Mouse (Mus musculus) retina, embryonic 14.5 days (tissue): ENCODE measurements around the gene Cep290.
"Not testable (repeated sequence)": the region's sequence is repeated elsewhere in the genome, so short reads cannot be mapped to it uniquely, and the experiment has no call there.

Source experiments
- DNase-seq: peaks from one replicate; pipeline ENCODE4 v3.0.0-alpha.2; 2015; ENCODE audit warnings: low spot score

Cep290 gene

DNA sequence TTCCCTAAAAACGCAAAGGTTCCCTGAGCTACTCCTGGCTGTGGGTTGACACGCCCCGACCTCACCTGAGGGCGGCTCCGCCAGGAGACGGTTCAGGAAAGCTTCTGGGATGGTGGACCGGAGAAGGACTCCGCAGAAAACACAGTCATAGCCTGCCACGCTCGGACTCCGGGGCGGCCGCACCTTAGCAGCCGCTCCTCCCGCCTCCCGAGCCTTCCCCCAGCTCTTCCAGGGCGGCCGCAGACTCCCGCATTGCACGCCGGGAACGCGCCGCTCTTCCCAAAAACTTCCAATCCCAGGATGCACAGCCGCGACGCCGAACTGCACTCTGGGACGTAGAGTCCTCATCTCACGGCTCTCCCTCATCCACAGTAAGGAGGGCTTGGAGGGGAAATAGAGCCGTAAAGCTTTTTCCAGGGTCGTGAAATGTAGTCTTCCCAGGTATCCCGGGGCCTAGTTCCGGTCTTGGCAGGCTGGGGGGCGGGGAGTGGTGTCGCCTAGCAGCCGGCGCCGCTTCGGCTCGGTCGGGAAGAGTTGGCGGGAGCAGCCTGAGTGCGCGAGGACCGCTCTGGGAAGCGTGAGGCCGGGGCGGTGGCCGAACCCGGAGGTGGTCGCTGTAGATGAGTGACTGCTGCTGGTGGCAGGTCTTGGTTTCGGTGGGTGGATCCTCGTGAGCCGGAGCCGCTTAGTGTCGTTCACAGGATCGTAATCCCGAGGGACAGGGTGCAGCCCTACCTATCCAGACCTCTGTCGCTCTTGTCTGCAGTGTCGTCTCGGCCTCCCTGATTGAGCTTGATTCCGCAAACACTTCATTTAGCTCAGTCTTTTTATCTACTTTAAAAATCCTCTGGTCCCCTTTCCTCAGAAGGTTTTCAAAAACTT lies at the start of gene Cep290, which contains the start of gene Tmtc3:
Cep290 (plus strand) TSS at position 462 of the 882 bp plus-strand sequence.
Tmtc3 (minus strand) TSS at position 254 of the 882 bp plus-strand sequence.
- DNase-seq = peak; percentile 97

DNA sequence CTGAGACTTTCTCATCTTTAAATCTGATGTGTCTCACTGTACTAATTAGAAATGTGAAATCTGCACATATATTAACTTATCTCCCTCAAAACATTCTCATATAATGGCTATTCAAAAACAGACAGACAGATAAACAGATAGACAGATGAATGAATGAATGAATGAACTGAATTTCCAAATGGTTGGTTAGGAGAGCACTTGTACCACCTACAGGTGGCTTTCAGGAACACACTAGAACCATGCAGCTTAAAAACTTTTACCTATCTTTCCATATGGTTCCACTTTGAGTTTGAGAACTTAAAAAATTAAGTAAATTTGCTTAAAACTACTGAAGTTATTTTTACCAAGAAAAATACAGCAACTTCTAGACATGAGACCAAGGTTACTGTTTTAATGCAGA lies 38.0 kb upstream of the Cep290 start:
- no peak for DNase-seq

DNA sequence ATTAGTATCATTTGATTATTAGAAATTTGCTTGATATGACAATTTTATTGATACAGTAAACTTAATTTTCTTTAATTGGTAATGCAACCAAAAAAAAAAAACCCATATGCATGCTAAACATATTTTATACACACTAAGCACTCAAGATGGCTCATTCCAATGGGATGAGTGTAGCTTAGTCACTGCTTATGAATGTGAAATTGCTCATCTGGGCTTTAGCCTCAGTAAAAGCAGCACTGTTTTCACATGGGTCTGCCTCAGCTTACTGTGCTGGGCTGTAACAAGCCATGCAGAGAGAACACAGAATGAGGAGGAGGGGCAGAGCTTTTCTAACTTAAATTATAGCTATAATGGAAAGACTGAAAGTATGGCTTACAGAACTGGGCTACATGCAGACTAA lies 26.8 kb upstream of the Cep290 start:
- no peak for DNase-seq

DNA sequence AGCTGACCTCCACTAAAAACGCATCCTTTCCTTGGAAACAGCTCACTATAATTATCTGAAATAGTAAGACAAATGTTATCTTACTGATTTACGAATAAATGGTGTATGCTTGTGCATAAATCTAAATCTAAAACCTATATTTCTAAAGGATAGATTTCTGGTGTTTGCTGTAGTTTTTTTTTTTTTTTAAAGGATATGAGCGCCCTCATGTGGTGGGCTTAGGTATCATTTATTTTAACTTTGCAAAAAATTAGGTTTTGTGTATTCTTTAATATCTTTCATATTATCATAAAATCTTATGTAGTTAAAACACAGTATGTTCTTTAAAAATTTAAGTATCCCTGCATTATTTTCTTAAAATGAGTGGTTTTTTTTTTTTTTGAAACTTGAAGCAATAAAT lies 12.3 kb upstream of the Cep290 start:
- DNase-seq = peak; percentile 37

DNA sequence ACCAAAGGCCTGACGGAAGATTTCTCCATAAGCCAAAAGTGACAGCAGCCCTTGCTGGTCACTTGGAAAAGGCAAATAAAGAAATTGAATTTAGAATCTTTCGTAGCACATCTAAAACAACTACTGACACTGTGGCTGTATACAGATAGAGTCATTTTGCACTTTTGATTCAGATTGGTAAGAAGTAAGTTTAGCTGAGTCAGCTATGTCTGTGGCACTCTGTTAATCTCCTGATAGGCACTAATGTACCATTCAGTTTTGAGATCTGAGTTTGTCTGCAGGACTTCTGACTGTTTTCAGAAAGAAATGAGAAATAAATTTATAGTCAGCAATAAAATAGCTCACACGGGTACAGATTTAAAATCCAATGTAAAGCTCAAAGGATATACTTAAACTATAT lies 7.8 kb upstream of the Cep290 start:
- no peak for DNase-seq

DNA sequence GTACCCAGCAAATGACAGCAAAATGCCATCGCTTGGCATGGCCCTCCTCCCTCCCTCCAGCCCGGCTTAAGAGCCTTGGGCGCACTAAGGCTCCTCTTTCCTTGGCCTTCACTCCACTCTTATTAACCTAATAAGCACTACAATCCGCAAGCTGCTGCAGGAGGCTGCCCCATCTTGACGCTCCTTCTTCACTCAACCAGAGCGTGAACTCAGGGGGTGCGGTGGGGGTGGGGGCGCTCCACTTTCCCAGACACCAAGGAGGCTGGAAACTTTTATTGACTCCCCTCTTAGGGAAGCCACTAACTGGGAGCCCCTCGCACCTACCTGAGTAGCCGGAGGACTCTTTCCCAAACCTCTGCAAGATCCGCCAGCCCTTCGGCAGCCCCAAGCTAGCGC lies 659 bp upstream of the Cep290 start:
- peak; percentile 48 for DNase-seq

DNA sequence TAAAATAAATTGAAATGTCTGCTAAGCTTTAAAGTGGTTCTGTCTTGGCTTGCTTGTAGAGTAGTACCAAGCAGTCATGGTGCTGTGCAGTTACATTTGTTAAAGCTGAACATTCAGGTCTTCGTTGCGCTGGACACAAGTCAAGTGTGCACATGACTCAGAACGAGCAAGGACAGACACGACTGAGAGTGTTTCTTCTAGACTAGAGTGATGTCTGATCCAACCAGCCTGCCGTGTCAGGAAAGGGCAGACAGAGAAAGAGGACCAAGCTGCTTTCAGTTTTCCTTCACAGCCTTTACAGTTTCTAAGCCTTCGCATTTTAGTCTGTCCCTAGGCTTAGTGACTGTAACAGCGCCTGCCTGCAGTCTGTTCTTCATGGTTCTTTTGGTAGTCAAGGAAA lies 4.6 kb downstream of the Cep290 start:
- no peak for DNase-seq

DNA sequence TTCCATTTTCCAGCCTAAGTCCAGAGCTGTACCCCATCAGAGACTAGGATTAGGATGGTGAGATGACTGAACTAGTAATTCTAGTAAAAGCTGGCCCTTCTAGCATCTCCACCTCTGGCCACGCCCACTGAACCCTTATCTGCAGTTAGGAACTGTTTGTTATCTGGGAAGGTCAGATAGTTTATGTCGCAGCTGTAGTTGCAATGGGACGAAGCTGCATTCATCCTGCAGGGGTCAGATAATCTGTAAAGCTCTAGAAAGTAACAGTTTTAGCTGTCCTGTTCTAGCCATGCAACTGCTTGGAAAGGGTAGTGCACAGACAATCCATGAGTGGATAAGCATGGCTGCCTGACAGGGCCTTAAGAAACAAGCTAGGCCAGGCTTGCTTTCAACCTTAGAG lies 11.0 kb downstream of the Cep290 start:
- DNase-seq = no peak

DNA sequence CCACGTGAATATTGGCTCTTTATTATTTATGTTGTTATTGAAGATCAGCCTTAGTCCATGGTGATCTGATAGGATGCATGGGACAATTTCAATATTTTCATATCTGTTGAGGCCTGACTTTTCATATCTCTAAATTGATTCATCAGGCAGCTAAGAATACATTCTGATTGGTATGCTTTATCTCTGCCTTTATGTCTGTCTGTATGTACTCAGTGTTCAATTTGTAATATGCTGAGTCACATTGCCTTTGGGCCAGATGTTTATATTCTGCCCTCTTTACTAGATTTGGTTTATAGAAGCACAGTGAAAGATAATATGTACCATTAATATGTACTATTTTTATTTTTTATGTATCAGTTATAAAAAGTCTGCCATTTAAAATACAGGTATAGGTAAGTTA lies 20.8 kb downstream of the Cep290 start:
- no peak for DNase-seq

DNA sequence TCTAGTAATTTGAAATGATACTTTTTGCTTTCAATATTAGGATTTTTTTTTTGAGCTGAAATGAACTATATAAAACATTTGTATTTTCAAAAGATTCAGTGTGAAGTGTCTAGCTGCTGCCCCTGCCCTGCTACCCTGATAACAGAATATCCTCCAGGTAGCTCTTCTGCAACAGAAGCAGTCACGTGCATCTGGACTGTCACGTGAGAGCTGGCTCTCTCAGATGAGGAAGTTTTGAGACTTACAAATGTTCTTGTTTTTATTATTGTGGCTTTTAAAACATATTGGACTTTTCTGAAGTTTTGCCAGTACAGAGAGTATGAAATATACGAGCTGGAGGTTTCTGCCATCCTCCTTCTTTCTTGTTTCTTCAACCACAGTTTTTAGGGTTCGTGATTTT lies 34.3 kb downstream of the Cep290 start:
- no peak for DNase-seq

DNA sequence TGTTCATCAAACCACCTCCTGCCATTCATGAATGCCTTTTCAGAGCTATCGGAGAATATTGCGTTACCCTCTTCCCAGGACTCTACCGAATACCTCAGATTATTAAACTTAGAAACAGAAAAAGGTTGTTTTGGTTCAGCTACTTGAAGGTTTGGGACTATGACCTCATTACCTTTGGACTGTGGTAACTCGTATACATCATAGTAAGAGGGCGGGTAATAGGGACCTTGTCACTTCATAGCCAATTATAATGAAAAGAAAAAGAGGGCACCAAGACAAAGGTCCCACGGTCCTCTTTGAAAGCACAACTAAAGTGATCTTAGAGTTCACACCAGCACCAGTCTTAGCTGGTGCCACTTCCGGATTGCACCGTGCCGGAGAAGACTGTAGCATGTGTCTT lies 35.0 kb downstream of the Cep290 start:
- DNase-seq = no peak

DNA sequence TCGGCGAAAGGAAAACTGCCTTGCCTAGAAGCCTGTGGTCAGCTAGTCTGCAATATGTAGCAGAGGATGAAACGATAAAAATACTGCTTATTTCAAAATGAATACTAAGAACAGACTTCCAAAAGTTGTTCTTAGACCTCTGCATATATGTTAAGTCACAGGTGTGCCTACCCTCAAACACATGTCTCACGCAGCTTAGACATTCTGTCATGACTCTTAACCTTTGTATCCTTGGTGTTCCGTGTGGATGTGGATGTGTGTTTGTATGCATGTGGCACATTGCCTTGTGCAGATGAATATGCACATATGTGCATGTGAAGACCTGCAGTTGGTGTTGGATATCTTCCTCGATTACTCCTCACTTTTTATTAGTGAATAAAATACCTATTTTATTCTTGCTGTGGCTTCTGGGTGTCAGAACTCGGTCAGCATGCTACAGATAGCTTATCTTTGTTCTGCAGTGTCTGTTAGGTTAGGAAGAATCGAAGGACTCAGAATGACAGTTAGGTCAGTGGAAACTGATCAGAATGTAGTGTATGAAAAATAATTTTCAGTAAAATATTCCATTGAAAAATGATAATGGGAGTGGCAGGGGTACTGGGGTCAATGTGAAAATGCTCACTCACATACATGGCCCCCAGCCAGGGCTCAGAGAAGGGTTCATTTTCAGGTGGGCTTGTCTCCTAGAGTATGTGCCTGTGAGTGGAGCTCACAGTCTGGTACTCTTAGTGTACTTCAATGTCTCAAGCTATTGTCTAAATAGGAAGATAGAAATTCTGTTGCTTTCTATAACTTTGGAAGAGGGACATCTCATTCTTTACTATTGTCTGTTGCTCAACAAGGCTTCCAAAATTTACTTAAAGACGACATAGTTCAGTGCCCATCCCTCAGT lies 37.4 kb downstream of the Cep290 start:
- no peak for DNase-seq

DNA sequence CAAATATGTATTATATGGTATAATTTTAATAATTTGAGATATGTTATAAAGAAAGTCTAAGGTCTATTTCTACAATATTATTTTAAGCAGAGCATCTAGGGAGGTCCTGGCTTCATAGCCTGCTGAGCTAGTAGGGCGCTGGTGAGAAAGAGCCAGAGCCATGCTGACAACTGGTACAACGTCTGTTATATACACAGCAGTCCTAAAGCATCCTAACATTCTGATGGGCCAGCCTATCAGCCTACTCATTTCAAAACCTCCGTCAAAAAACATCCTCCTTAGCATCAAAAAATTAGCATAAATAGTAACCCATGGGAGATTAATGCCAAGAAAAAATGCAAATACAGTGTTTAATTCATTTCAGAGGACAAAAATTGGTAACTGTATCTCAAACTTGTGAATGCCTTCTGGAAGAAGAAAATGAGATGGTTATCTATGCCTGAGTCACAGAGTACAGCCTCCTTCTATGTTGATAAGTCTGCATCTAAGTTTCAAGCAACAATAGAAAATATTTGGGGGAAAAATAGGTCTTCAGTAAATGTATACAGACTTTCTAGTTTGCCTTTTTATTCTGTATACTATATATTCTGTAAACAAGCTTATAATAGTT lies 69.3 kb downstream of the Cep290 start:
- no peak for DNase-seq

DNA sequence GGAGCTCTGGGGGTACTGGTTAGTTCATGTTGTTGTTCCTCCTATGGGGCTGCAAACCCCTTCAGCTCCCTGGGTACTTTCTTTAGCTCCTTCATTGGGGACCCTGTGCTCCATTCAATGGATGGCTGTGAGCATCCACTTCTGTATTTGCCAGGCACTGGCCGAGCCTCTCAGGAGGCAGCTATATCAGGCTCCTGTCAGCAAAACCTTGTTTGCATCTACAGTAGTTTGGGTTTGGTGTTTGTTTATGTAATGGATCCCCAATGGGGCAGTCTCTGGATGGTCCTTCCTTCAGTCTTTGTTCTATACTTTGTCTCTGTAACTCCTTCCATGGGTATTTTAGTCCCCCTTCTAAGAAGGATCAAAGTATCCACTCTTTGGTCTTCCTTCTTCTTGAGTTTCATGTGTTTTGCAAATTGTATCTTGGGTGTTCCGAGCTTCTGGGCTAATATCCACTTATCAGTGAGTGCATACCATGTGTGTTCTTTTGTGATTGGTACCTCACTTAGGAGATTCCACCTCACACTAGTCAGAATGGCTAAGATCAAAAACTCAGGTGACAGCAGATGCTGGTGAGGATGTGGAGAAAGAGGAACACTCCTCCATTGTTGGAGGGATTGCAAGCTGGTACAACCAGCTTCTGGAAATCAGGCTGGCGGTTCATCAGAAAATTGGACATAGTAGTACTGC lies 73.0 kb downstream of the Cep290 start:
- not testable (repeated sequence) for DNase-seq

DNA sequence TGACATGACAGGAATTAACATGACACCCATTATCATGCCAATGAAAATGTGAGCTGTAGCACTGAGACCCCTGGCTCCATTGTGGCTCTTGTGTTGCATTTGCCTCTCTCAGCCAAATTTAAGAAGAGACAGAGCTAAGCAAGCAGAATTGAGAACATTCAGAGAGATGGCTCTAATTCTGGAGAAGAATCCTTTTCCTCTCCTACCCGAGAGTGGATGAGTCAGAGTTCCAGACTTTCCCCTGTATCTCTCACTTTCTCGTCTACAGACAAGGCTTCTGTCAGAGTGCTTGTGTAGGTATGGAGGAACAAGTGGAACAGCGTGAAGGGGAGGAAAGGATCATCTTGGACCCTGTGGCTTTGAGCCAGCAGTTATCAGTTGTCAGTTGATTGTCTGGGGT lies 76.8 kb downstream of the Cep290 start:
- no peak for DNase-seq

DNA sequence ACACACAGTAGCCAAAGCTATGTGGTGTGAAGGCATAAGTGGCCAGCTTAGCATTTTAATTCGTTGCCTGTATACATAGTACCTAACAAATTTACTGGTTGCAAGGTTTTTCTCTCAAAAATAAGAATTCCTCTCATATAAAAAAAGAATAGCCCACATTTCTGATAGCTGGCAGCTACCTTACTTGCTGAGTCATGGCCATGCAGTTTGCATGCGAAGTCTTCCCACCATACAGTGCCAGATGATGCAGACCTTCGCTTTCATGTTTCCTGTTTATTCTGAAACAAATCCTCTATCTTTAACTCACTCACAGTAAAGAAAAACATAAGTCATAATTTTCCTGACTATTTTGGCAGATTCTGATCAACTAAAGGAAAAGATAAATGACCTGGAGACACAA lies 84.3 kb downstream of the Cep290 start:
- no peak for DNase-seq

DNA sequence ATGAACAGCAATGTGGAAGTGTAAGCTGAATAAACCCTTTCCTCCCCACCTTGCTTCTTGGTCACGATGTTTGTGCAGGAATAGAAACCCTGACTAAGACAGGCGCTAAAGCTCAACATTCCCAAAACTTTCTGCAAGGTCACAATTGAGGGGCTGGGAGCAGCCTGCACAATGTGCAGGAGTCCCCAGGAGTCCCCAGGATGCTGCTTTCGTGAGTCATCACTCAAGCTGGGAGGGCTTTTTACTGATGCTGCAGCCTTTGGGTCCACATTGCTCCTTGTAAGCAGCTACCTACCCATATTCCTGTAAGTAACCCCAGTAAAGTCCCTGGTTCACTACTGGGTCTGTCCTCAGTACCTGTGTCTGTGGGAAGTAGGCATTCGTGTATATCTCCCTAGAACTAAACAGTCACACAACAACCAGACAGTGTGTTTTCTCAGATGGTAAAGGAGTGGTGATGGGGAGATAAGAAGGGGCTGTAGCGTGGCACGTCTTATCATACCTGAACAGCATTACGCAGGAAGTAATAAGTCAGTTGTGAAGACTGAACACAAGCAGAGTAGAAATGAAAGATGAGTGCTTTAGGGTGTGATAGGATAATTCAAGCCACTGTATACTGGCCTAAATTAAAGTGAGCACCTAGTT lies 87.3 kb downstream of the Cep290 start:
- no peak for DNase-seq

DNA sequence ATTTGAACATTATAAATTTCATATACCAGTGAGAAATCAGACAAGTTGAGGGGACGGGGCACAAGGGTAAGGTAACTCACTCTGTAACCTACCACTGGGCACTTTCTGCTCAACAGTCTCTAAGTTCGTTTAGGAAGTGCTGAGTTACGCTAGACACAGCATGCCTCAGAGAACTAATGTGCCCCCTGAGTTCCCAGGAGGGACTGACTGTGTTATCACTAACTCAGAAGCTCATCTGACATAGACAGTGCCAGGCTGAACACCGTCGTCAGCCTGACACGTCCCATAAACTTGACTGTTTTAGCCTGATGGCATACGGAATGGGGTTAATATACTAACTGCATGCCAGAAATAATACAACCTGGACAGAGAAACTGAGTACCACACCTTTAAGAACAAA lies 87.9 kb downstream of the Cep290 start:
- DNase-seq = no peak

DNA sequence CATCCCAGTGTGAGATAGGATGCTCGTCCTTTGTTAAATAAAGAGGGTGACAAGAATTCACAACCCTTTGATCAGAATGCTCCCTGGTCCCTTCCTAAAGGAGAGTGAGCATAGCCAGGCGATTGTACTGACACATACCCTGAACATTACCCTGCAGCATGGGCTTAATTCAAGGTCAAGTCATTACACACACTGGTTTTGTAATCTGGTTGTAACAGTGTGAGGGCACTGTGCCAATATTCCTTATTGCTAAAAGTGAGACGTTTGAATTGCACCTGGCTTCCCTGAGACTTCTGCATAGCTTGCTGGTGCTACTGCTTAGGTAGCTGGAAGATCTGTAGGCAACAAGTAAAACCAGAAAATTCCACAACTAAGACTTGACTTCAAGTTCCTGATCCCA lies 96.8 kb downstream of the Cep290 start:
- no peak for DNase-seq

DNA sequence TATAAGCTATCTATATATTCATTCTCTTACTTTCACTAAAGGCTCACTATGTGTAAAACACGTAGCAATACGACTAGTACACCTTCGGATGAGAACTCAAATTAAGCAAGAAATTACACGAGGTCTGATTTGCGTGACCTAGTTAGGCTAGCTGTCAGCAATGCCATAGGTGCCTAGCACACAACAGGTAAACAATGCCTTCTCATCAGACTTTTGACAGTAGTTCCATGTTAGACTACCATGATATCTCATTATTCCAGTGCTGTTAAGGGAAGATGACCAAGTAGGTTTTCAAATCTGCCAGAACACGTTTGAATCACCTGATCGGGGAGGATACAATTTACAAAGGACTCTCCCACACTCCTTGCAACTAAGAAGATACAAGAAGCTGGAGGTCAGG lies 101.2 kb downstream of the Cep290 start:
- DNase-seq = no peak

DNA sequence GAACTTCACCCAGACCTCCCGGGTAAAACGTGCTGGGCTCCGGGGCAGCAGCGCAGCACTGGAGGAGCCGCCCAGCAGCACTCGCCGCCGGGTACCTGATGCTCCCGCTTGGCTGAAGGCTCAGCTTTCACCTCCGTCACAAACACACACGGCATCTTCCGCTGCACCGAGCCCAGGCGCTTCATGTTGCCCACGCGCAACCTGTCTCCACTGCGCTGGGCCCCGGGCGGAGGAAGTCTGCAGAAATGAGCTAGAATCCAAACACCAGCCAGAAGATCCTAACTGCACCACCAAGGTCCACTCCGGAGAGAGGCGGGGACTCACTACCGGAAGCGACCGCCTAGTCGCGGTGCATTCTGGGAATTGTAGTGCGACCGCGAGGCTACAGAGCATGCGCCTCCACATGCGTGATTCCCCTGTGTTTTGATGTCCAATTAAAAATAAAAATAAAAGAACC lies 101.6 kb downstream of the Cep290 start:
- peak; percentile 96 for DNase-seq
